Mouse (Mus musculus) midbrain, postnatal 0 days (tissue): ENCODE results near the gene Hapln1. TPM values are rescaled to one million over a fixed set of nuclear protein-coding genes. Genes with fewer than 3 reads are reported as not detected.

Experiments used
- ATAC-seq: fragments of 200-750 bp; cut with Nextera tagmentation; 2 replicates; pipeline ENCODE4 v1.8.0; 2017; ENCODE audit warnings: moderate number of reproducible peaks, mild to moderate bottlenecking, moderate TSS enrichment, moderate library complexity; ENCODE audit not compliant: low FRiP score
- DNase-seq: peaks from one replicate; pipeline ENCODE4 v3.0.0-alpha.2; 2015; ENCODE audit warnings: low spot score
- H3K27ac ChIP-seq: fragments of 300-500 bp; sonication (generic); 2 replicates; pipeline ENCODE4 v1.5.1; 2014; ENCODE audit warnings: low read depth, mild to moderate bottlenecking, low read length, mixed read lengths
- H3K27me3 ChIP-seq: fragments of 300-500 bp; sonication (generic); 2 replicates; pipeline ENCODE4 v1.6.1; 2014; ENCODE audit warnings: low read length, control low read depth, mixed read lengths; ENCODE audit not compliant: insufficient read depth
- H3K36me3 ChIP-seq: fragments of 300-500 bp; sonication (generic); 2 replicates; pipeline ENCODE4 v1.6.1; 2014; ENCODE audit warnings: low read length, control low read depth, mixed read lengths; ENCODE audit not compliant: insufficient read depth
- H3K4me1 ChIP-seq: fragments of 300-500 bp; sonication (generic); 2 replicates; pipeline ENCODE4 v1.6.1; 2014; ENCODE audit warnings: mild to moderate bottlenecking, control low read depth, antibody characterized with exemption, low read length, mixed read lengths; ENCODE audit not compliant: insufficient read depth
- H3K4me2 ChIP-seq: fragments of 300-500 bp; sonication (generic); 2 replicates; pipeline ENCODE4 v1.6.1; 2014; ENCODE audit warnings: low read depth, mild to moderate bottlenecking, low read length, mixed read lengths; ENCODE audit not compliant: poor library complexity, severe bottlenecking
- H3K4me3 ChIP-seq: fragments of 300-500 bp; sonication (generic); 2 replicates; pipeline ENCODE4 v1.5.1; 2014; ENCODE audit warnings: low read depth, mild to moderate bottlenecking, low read length, moderate library complexity
- H3K9ac ChIP-seq: fragments of 300-500 bp; sonication (generic); replicated peaks from 2 replicates; pipeline ENCODE4 v1.6.1; 2014; ENCODE audit warnings: mild to moderate bottlenecking, low read length, moderate library complexity, mixed read lengths; ENCODE audit not compliant: poor library complexity, severe bottlenecking
- H3K9me3 ChIP-seq: fragments of 300-500 bp; sonication (generic); 2 replicates; pipeline ENCODE4 v1.6.1; 2016; ENCODE audit warnings: low read length, control low read depth
- CTCF ChIP-seq: IDR thresholded peaks from 2 replicates; pipeline ENCODE4 v1.5.1; 2016; ENCODE audit warnings: antibody characterized with exemption, mild to moderate bottlenecking
- WGBS: fragments of 180-500 bp; shearing (Covaris S2); extraction: QIAGEN DNeasy Blood & Tissue Kit; methylation state at CpG from one replicate; pipeline ENCODE4 v1.1.7; 2014; 5-methylcytosine and 5-hydroxymethylcytosine counted together
- polyA plus RNA-seq: library from polyadenylated mRNA; unstranded; fragments of >200 nt; fragmentation: Nextera tagmentation; extraction: Ambion mirVana; gene quantifications from 2 replicates; pipeline ENCODE4 v1.2.1, GENCODE M21; 2015
- total RNA-seq: library from RNA; depleted of rRNA; stranded (reverse); fragments of >200 nt; gene quantifications from 2 replicates; pipeline ENCODE4 v1.2.3, GENCODE M21; 2014

Gene Hapln1
- total and polyA plus RNA-seq, 2 experiments from 2014 or later, result 1.1 to 1.2 TPM

DNA sequence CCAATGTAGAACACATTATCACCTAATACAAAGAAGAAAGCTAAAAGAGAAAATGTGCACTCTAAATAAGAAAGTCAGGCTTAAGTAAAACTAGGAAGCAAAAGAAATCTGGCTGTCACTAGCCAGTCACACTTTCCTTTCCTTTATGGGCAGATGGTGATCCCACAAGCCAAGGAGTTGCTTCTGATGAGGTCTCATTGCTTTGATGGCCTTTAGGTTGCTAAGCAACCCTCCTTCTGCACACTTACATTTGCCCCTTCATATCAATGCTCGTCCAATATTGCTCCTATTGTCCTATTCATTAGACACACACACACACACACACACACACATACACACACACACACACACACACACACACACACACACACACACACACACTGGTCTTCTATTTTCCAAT lies 10.9 kb upstream of the Hapln1 start:
- peak; percentile 40 for DNase-seq
- H3K27me3 ChIP-seq, result no peaks in the 10 kb centered on the region
- WGBS, result 22% methylated on average over 1 of the region's 1 CpGs

DNA sequence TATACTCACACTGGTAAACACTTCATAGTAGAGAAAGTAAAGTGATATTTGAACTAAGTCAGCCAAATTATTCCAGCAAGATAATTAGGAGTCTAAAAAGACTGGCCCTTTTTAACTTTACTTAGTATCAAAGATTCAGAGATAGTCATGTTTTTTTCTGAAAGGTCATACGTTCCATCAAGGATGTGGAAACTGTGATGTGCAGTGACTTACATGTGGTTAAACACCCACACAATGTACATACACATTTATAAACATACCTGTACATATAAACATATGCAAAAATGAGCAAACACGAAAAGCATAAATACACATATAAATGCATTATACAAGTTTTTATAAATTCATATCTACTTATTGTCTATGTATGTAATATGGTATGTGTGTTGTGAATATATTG lies 9.2 kb upstream of the Hapln1 start:
- DNase-seq, result no peak
- 89% methylated on average over 2 of the region's 2 CpGs for WGBS
- Histone ChIP-seq H3K36me3 (no peaks in the 10 kb centered on the region), H3K9me3 (no peaks in the 10 kb centered on the region), H3K4me2 (no peak overlapping the region), H3K27ac (no peak overlapping the region), H3K4me1 (no peaks in the 10 kb centered on the region), H3K4me3 (no peak overlapping the region), H3K27me3 (no peaks in the 10 kb centered on the region), H3K9ac (no peak overlapping the region)
- no peak for ATAC-seq
- no peak for TF ChIP-seq CTCF

More for the DNA sequence above, 10.9 kb upstream of the Hapln1 start:
- H3K4me1 ChIP-seq, result no peaks in the 10 kb centered on the region
- no peak overlapping the region for H3K27ac ChIP-seq
- no peak for TF ChIP-seq CTCF
- H3K4me2 ChIP-seq, result no peak overlapping the region
- no peaks in the 10 kb centered on the region for H3K9me3 ChIP-seq
- H3K4me3 ChIP-seq, result no peak overlapping the region
- no peak overlapping the region for H3K9ac ChIP-seq
- ATAC-seq, result no peak
- no peaks in the 10 kb centered on the region for H3K36me3 ChIP-seq

DNA sequence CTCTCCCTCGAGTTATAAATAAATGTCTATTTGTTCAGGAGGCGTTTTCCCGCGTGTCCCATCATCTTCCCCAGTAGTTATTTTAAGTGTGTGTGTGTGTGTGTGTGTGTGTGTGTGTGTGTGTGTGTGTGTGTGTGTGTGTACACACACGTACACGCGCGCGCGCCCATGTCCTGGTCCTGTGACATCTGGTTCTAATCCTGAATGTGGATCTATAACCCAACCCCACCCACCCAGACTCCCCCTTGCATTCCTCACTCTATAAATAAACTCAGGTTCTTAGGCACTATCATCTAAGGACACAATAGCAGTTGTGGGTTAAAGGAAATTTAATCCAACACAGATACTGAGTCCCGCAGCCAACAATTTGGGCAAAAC lies 280 bp downstream of the Hapln1 start:
- DNase-seq (no peak), ATAC-seq (no peak)
- Histone ChIP-seq H3K4me3 (peak overlapping the region; percentile 46), H3K4me2 (peak overlapping the region; percentile 69), H3K36me3 (no peaks in the 10 kb centered on the region), H3K27ac (no peak overlapping the region), H3K9ac (no peak overlapping the region), H3K4me1 (no peaks in the 10 kb centered on the region), H3K9me3 (no peaks in the 10 kb centered on the region), H3K27me3 (no peaks in the 10 kb centered on the region)
- 44% methylated on average over 11 of the region's 11 CpGs for WGBS
- no peak for TF ChIP-seq CTCF

DNA sequence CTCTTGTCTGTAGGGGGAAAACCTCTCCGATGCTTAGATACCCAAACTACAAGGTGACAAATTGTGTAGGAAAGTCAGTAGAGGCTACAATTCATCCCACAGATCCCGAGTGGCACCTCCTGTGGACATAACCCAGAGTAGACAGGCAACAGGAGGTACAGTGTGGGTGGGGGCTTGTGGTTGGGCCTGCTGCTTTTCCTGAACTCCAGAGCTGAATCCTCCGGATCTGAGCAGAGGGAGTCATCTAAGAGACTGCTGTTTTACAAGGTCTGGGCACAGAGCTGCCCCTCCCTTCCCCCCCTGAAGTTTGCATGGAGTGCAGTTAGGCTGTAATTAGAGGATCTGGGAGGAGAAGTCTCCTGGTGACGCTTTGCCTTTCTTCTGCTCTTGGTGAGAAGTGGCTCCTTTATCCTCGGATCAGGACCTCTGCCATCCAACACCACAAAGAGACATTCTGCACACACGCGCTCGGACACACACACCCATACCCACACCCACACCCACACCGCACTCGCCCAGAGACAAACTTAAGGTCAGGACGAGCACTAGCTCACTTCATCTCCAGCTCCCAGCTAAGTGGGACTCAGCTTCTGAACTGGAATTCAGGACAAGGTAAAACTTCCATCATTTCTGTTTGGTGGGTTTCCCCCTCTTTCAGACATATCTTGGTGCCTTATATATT lies 846 bp downstream of the Hapln1 start:
- H3K27me3 ChIP-seq, result no peaks in the 10 kb centered on the region
- H3K36me3 ChIP-seq, result no peaks in the 10 kb centered on the region
- TF ChIP-seq CTCF, result no peak
- no peak overlapping the region for H3K9ac ChIP-seq
- no peak overlapping the region for H3K4me3 ChIP-seq
- 0 out of 2 replicates have a peak overlapping the region, but pooled peaks have one; percentile 9 for H3K4me2 ChIP-seq
- no peaks in the 10 kb centered on the region for H3K4me1 ChIP-seq
- ATAC-seq (no peak), DNase-seq (no peak)
- 47% methylated on average over 11 of the region's 11 CpGs for WGBS
- H3K27ac ChIP-seq, result no peak overlapping the region
- H3K9me3 ChIP-seq, result no peaks in the 10 kb centered on the region

DNA sequence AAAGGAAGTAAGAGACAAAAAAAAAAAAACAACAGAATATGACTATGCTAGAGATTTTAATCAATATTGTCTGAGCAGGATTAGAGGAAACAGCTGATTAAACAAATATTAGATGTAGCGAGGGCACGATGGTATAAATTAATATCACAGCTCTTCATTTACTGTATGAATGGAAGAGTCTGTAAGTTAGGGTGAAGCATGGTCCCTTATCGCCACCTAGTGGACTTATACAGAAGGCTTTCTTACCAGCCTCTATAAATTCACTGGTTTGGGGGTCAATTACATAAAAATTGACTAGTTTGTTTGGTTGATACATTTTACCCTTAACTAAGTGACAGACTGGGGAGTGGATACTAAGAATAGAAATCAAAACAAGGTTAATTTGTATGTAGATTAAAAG lies 3.4 kb downstream of the Hapln1 start:
- H3K9me3 ChIP-seq, result no peaks in the 10 kb centered on the region
- peak; percentile 91 for DNase-seq
- no peak overlapping the region for H3K4me2 ChIP-seq
- no peaks in the 10 kb centered on the region for H3K4me1 ChIP-seq
- TF ChIP-seq CTCF, result peak; percentile 96
- no peak overlapping the region for H3K9ac ChIP-seq
- 0% methylated on average over 3 of the region's 3 CpGs for WGBS
- H3K27me3 ChIP-seq, result no peaks in the 10 kb centered on the region
- no peaks in the 10 kb centered on the region for H3K36me3 ChIP-seq
- no peak overlapping the region for H3K4me3 ChIP-seq
- no peak overlapping the region for H3K27ac ChIP-seq
- 0 out of 2 replicates have a peak, but pooled peaks have one; percentile 47 for ATAC-seq

DNA sequence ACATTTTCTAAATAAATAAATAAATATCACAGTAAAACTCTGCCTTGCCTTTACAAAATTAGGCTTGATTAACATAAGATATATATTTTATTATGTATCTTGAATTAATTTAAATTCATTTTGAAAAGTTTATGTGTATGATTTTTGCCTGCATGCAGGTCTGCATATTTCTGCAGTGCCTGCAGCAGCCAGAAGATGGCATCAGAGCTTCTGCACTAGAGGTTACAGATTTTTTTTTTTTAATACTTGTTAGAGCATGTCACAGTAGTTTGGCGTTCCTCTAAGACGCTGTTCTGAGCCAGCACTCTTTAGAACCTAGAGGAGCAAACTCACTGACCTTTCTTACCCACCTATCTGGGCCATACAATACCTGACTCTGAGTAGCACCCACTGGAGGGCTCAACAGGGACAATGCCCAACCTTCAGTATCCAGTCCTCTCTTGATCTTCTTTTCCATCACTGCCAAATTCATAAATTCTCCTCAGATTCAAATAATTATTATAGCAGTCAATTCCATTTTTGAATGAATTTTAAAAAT lies 8.7 kb downstream of the Hapln1 start:
- Histone ChIP-seq H3K27me3 (no peaks in the 10 kb centered on the region), H3K4me1 (no peaks in the 10 kb centered on the region), H3K9me3 (no peaks in the 10 kb centered on the region), H3K36me3 (no peaks in the 10 kb centered on the region), H3K4me2 (no peak overlapping the region), H3K9ac (no peak overlapping the region), H3K27ac (no peak overlapping the region), H3K4me3 (no peak overlapping the region)
- ATAC-seq (no peak), DNase-seq (peak; percentile 56)
- TF ChIP-seq CTCF, result peak; percentile 79
- 8% methylated on average over 2 of the region's 2 CpGs for WGBS
